Mouse (Mus musculus) limb, embryonic 12.5 days (tissue): ENCODE data around the gene 2310050C09Rik. TPM values are rescaled to one million over a fixed set of nuclear protein-coding genes. Genes with fewer than 3 reads are reported as not detected.

Experiments
- ATAC-seq: fragments of 200-750 bp; cut with Nextera tagmentation; 2 replicates; pipeline ENCODE4 v1.8.0; 2017; ENCODE audit warnings: low read depth, moderate TSS enrichment; ENCODE audit not compliant: insufficient number of reproducible peaks, insufficient read depth, low FRiP score, low TSS enrichment
- H3K27ac ChIP-seq: fragments of 300-500 bp; sonication (generic); 2 replicates; pipeline ENCODE4 v1.5.1; 2016; ENCODE audit warnings: mild to moderate bottlenecking, moderate library complexity
- H3K27me3 ChIP-seq: fragments of 300-500 bp; sonication (generic); 2 replicates; pipeline ENCODE4 v1.6.1; 2016; ENCODE audit warnings: mild to moderate bottlenecking, moderate library complexity
- H3K36me3 ChIP-seq: fragments of 300-500 bp; sonication (generic); 2 replicates; pipeline ENCODE4 v1.6.1; 2016; ENCODE audit warnings: mild to moderate bottlenecking, moderate library complexity
- H3K4me1 ChIP-seq: fragments of 300-500 bp; sonication (generic); replicated peaks from 2 replicates; pipeline ENCODE4 v1.6.1; 2016
- H3K4me2 ChIP-seq: fragments of 300-500 bp; sonication (generic); 2 replicates; pipeline ENCODE4 v1.6.1; 2016; ENCODE audit warnings: mild to moderate bottlenecking, moderate library complexity
- H3K4me3 ChIP-seq: fragments of 300-500 bp; sonication (generic); replicated peaks from 2 replicates; pipeline ENCODE4 v1.5.1; 2016; ENCODE audit warnings: mild to moderate bottlenecking
- H3K9ac ChIP-seq: fragments of 300-500 bp; sonication (generic); replicated peaks from 2 replicates; pipeline ENCODE4 v1.6.1; 2016; ENCODE audit warnings: mild to moderate bottlenecking, moderate library complexity
- H3K9me3 ChIP-seq: fragments of 300-500 bp; sonication (generic); 2 replicates; pipeline ENCODE4 v1.6.1; 2016; ENCODE audit warnings: mild to moderate bottlenecking, moderate library complexity
- WGBS: fragments of 180-500 bp; shearing (Covaris S2); methylation state at CpG from one replicate; pipeline ENCODE4 v1.1.7; 2016; 5-methylcytosine and 5-hydroxymethylcytosine counted together
- polyA plus RNA-seq: library from polyadenylated mRNA; unstranded; fragments of >200 nt; fragmentation: Nextera tagmentation; extraction: Ambion mirVana; gene quantifications from 2 replicates; pipeline ENCODE4 v1.2.1, GENCODE M21; 2016

2310050C09Rik gene
- polyA plus RNA-seq, result not detected in 2 replicates

DNA sequence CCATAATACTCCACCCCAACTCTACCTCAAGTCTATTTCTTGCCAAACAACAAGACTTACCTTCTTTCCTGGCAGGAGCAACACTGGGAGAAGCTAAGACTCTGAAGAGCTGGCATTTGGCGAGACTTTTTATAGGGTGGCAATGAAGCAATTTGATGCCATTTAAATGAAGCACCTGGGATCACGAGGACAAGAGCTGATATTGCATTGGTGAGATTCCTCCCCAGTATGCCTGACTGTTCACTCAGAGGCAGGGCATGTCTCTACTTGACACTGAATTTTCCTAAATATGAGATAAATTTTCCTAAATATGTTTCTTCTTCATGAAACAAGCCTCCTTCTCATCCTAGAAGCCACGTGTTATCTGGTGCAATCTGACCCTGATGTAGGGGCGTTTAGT lies at the start of gene 2310050C09Rik:
Gene 2310050C09Rik (minus strand): TSS at position 101 of the 400 bp plus-strand sequence.
- Histone ChIP-seq H3K9me3 (no peaks in the 10 kb centered on the region), H3K27ac (no peak within 1 kb of the TSS), H3K4me2 (no peak within 1 kb of the TSS), H3K27me3 (no peaks in the 10 kb centered on the region), H3K4me3 (no peak within 1 kb of the TSS), H3K4me1 (no peaks in the 10 kb centered on the region), H3K36me3 (no peaks in the 10 kb centered on the region), H3K9ac (no peak within 1 kb of the TSS)
- 64% methylated on average over 4 of the region's 4 CpGs for WGBS
- ATAC-seq, result no peak

DNA sequence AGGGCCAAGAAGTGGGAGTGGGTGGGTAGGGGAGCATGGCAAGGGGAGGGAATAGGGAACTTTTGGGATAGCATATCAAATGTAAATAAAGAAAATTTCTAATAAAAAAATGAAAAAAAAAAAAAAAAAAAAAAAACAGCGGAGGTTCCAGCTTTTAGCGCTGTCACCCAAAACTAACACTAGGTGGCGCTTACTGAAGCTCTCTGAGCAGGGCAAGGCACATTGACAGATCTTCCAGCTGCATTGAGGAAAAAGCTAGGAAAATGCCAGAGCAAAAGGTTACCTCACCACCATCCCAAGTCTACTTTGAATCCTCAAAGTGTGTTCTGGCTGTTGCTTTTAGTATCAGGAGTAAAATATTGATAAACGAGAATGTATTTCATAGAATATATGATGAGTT lies 37.6 kb upstream of the 2310050C09Rik start:
- ATAC-seq, result no peak
- no peak overlapping the region for H3K27ac ChIP-seq
- no peaks in the 10 kb centered on the region for H3K9me3 ChIP-seq
- H3K4me1 ChIP-seq, result no peaks in the 10 kb centered on the region
- no peak overlapping the region for H3K4me2 ChIP-seq
- no peaks in the 10 kb centered on the region for H3K36me3 ChIP-seq
- H3K4me3 ChIP-seq, result no peak overlapping the region
- WGBS, result 22% methylated on average over 4 of the region's 4 CpGs
- H3K27me3 ChIP-seq, result no peaks in the 10 kb centered on the region
- H3K9ac ChIP-seq, result no peak overlapping the region

DNA sequence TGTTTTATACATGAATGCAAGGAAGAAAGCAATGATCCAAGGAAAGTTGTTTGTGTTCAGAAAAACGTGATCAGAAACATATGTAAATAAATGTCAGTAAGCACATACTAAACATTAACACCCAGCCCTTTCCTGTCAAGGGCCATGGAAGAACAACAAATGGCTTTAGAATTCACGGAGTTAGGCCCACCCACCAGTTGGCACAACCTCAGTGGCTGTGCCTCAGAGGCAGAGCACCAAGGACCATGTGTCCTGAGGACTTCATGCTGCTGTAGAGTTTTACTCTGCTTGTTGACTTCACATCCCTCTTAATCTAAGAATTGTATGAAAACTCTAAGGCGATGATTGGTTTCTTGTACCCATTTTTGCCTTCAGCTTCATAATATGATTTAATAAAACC lies 35.2 kb upstream of the 2310050C09Rik start:
- 44% methylated on average over 3 of the region's 3 CpGs for WGBS
- Histone ChIP-seq H3K4me1 (no peaks in the 10 kb centered on the region), H3K9me3 (no peaks in the 10 kb centered on the region), H3K4me3 (no peak overlapping the region), H3K36me3 (no peaks in the 10 kb centered on the region), H3K27ac (no peak overlapping the region), H3K4me2 (no peak overlapping the region), H3K9ac (no peak overlapping the region), H3K27me3 (no peaks in the 10 kb centered on the region)
- no peak for ATAC-seq

DNA sequence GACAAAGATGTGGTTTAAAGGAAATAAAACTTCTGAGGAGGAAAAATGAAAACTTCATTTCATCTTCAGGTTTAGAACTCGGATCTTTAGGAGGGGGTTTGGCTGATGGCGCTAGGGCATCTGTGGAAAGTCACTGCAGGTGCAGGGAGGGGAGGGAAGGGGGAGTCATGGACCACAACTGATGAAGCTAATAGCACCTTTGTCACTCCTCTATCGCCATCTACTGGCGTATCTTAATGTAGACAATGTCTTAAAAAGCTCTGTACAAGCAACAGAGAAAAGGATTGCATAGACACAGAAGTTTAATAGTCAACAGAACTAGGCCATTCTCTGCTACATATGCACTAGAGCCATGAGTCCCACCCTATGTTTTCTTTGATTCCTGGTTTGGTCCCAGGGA lies 33.6 kb upstream of the 2310050C09Rik start:
- Histone ChIP-seq H3K27me3 (no peaks in the 10 kb centered on the region), H3K36me3 (no peaks in the 10 kb centered on the region), H3K4me3 (no peak overlapping the region), H3K4me1 (no peaks in the 10 kb centered on the region), H3K9me3 (no peaks in the 10 kb centered on the region), H3K9ac (no peak overlapping the region), H3K27ac (no peak overlapping the region), H3K4me2 (no peak overlapping the region)
- WGBS, result 26% methylated on average over 4 of the region's 4 CpGs
- no peak for ATAC-seq

DNA sequence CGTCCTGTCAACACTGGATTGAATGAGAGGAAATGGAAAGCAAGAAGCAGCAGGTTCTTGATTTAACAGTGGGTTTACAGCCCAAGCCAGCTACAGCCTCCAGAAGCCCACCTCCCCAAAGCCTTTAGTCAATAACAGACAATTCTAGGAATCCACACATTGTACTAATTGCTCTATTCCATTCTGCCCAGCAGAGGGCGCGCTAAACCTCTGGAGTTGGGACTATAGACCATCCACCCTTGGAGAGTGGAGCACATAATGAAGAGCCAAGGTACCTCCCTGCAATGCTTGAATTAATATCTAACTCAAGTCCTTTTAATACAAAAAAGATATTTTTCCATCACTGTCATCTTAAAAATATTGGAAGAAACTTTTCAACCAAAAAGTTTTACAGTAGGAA lies 33.0 kb upstream of the 2310050C09Rik start:
- Histone ChIP-seq H3K4me2 (no peak overlapping the region), H3K9ac (no peak overlapping the region), H3K36me3 (no peaks in the 10 kb centered on the region), H3K27ac (no peak overlapping the region), H3K4me3 (no peak overlapping the region), H3K27me3 (no peaks in the 10 kb centered on the region), H3K9me3 (no peaks in the 10 kb centered on the region), H3K4me1 (no peaks in the 10 kb centered on the region)
- no peak for ATAC-seq
- WGBS, result 24% methylated on average over 3 of the region's 3 CpGs

DNA sequence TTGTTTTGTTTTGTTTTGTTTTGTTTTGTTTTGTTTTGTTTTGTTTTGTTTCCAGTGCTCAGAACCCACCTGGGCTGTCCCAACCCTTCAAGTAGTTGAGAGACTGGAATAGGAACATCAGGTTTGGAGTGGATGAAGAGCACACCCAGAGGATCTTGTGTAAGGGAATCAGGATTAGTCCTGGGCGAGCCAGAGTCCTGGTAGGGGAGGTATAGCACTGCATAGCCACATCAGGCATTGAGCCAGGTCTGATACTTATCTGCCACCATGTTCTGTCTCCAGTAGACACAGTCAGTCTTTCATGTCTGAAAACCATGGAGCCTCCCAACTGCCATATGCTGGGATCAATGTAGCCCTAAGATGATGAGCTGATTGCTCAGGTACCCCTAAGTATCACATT lies 24.5 kb upstream of the 2310050C09Rik start:
- Histone ChIP-seq H3K9me3 (no peaks in the 10 kb centered on the region), H3K4me3 (no peak overlapping the region), H3K9ac (no peak overlapping the region), H3K4me1 (no peaks in the 10 kb centered on the region), H3K36me3 (no peaks in the 10 kb centered on the region), H3K4me2 (no peak overlapping the region), H3K27ac (no peak overlapping the region), H3K27me3 (no peaks in the 10 kb centered on the region)
- 76% methylated on average over 1 of the region's 1 CpGs for WGBS
- no peak for ATAC-seq

DNA sequence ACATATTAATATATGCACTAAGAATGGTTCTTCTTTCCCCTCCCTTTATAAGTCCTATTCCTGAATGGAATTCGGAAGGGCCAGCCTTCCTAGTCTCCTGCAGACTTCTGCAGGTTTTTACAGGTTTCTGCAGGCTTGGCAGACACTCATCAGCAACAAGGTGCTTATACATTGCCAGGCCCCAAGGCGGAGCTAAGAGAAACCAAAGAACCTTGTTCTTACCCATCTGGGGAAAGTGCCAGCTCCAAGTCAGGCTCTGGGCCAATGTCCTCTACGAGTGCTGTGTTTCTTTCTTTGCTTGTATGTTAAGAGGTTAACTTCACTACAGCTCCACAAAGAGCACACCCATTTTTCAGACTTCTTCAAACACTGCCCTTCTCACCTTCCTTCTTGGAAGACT lies 24.0 kb upstream of the 2310050C09Rik start:
- Histone ChIP-seq H3K27me3 (no peaks in the 10 kb centered on the region), H3K4me3 (no peak overlapping the region), H3K27ac (no peak overlapping the region), H3K4me1 (no peaks in the 10 kb centered on the region), H3K36me3 (no peaks in the 10 kb centered on the region), H3K9ac (no peak overlapping the region), H3K4me2 (no peak overlapping the region), H3K9me3 (no peaks in the 10 kb centered on the region)
- 66% methylated on average over 3 of the region's 3 CpGs for WGBS
- ATAC-seq, result no peak

DNA sequence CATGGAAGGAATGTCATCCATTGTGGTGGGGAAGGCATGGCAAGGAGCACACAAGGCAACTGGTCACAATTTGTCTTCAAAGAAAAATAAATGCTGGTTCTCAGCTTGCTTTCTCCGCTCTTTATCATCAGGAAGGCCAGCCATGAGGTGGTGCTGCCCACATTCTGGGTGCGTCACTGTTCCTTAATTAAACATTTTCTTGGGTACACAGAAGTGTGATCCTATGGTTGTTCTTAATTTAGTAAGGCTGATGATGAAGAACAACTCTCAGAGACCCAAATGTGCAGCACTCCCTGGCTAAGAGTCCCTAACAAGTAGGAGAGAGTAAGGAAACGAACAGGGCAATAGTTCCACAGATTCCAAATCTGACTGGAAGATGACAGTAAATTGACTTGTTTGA lies 4.2 kb upstream of the 2310050C09Rik start:
- H3K4me3 ChIP-seq, result no peak overlapping the region
- no peak overlapping the region for H3K9ac ChIP-seq
- no peaks in the 10 kb centered on the region for H3K36me3 ChIP-seq
- H3K27ac ChIP-seq, result no peak overlapping the region
- H3K4me1 ChIP-seq, result no peaks in the 10 kb centered on the region
- no peak for ATAC-seq
- no peaks in the 10 kb centered on the region for H3K27me3 ChIP-seq
- no peak overlapping the region for H3K4me2 ChIP-seq
- WGBS, result 88% methylated on average over 3 of the region's 3 CpGs
- no peaks in the 10 kb centered on the region for H3K9me3 ChIP-seq

DNA sequence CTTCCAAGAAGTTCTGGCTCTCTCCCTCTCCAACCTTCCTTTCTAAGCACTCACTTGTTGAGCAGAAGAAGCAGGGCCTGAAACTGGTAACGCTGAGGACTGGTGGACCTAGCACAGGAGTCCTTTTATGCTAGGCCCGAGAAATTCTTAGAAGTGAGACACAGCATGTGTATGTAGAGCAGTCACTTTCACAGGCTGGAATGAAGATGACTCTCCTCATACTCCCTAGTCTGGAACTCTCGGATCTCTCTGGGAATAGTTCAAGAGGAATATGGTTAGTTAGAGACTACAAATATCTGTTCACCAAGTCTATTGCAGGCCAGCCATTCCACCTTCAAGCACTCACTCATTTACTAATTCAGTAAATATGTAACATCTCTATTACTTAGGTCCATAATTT lies 18.8 kb downstream of the 2310050C09Rik start, which contains the start of gene Lce1l:
Gene Lce1l (minus strand): TSS at position 101 of the 400 bp plus-strand sequence.
- Histone ChIP-seq H3K4me3 (no peak within 1 kb of the TSS), H3K9me3 (no peaks in the 10 kb centered on the region), H3K9ac (no peak within 1 kb of the TSS), H3K4me2 (no peak within 1 kb of the TSS), H3K4me1 (no peaks in the 10 kb centered on the region), H3K27me3 (no peaks in the 10 kb centered on the region), H3K27ac (no peak within 1 kb of the TSS), H3K36me3 (no peaks in the 10 kb centered on the region)
- 86% methylated on average over 3 of the region's 3 CpGs for WGBS
- ATAC-seq, result no peak

DNA sequence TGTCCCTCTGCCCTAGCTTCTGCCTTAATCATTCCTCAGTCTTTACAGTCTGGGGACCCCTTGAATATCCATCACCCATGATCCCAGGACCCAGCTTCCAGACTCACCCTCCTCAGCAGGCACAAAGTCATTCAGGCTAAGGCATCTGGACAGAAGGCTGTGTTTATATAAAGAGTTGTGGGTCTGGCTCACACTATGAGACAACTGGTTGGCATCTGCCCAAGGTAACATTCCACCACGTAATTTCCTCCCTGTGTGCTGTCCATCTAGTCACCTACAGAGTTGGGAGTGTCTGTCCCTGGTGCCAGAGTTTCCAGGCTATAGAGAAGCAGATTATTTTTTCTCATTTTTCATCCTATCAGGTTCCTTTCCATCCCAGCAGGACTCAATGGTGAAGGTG lies 42.9 kb downstream of the 2310050C09Rik start, which contains the start of gene Kprp:
Gene Kprp (minus strand): TSS at position 140 of the 400 bp plus-strand sequence.
- Histone ChIP-seq H3K9me3 (no peaks in the 10 kb centered on the region), H3K9ac (no peak within 1 kb of the TSS), H3K27ac (no peak within 1 kb of the TSS), H3K4me3 (no peak within 1 kb of the TSS), H3K36me3 (no peaks in the 10 kb centered on the region), H3K4me1 (no peaks in the 10 kb centered on the region), H3K27me3 (no peaks in the 10 kb centered on the region), H3K4me2 (no peak within 1 kb of the TSS)
- no peak for ATAC-seq
- WGBS, result 50% methylated on average over 1 of the region's 1 CpGs

DNA sequence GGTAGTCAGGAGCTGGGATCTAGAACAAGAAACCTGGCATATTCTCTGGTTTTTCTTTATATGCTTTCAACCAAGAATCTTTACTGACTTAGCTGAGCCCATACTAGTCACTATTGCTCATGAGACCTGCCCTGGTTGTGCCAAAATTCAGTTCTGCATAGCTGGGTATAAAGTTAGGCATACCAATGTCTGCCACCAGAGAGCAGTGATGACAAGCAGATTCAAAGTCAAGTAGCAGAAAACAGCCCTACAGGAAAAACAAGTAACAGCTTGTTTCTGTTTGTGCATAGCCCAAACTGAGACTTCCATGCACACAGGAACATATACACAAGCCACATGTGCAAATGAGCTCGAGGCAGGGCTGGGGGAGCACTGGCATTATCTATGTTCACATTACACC lies 44.2 kb downstream of the 2310050C09Rik start:
- H3K9ac ChIP-seq, result no peak overlapping the region
- no peaks in the 10 kb centered on the region for H3K4me1 ChIP-seq
- no peak for ATAC-seq
- 30% methylated on average over 1 of the region's 1 CpGs for WGBS
- H3K36me3 ChIP-seq, result no peaks in the 10 kb centered on the region
- H3K9me3 ChIP-seq, result no peaks in the 10 kb centered on the region
- H3K4me3 ChIP-seq, result no peak overlapping the region
- H3K27me3 ChIP-seq, result no peaks in the 10 kb centered on the region
- H3K27ac ChIP-seq, result no peak overlapping the region
- H3K4me2 ChIP-seq, result no peak overlapping the region
